Mouse (Mus musculus) CH12.LX (cell line): ENCODE measurements around the gene Pex19. TPM values are rescaled to one million over a fixed set of nuclear protein-coding genes. Genes with fewer than 3 reads are reported as not detected.

Source experiments
- DNase-seq: peaks from one replicate; pipeline ENCODE4 v3.0.0-alpha.2; 2013; ENCODE audit errors: extremely low read depth
- H3K27ac ChIP-seq: 2 replicates; pipeline ENCODE4 v1.5.1; 2012; ENCODE audit warnings: low read depth, mild to moderate bottlenecking, control low read depth, moderate library complexity; ENCODE audit not compliant: insufficient read depth
- H3K27me3 ChIP-seq: replicated peaks from 2 replicates; pipeline ENCODE3; 2012; ENCODE audit warnings: inconsistent platforms
- H3K36me3 ChIP-seq, 2 experiments: replicated peaks in 1 of 2; 2 replicates each; pipeline versions ENCODE3 to v1.6.1; 2012; ENCODE audit warnings: inconsistent platforms in 1 of 2, low read length in 1 of 2, mild to moderate bottlenecking in 1 of 2, mixed read lengths in 1 of 2, moderate library complexity in 1 of 2; ENCODE audit not compliant: control insufficient read depth in 1 of 2, insufficient read depth in 1 of 2
- H3K4me1 ChIP-seq, 2 experiments: 2 replicates each; pipeline ENCODE4 v1.6.1; 2012; ENCODE audit warnings: inconsistent platforms in 1 of 2, moderate library complexity in 1 of 2; ENCODE audit not compliant: insufficient read depth in 2 of 2, control insufficient read depth in 1 of 2
- H3K4me2 ChIP-seq: 2 replicates; pipeline ENCODE4 v1.6.1; 2012; ENCODE audit warnings: low read depth, mild to moderate bottlenecking, control low read depth; ENCODE audit not compliant: poor library complexity, insufficient read depth, severe bottlenecking
- H3K4me3 ChIP-seq, 3 experiments: fragments of 150-350 bp in 1 of 3; sonication (generic) in 1 of 3; replicated peaks in 1 of 3; 2 replicates each; pipeline versions ENCODE3 to v1.5.1; 2011 to 2012; ENCODE audit warnings: low read depth in 2 of 3, low read length in 2 of 3, mild to moderate bottlenecking in 2 of 3, moderate library complexity in 2 of 3, control low read depth in 1 of 3, improper control_type of control experiment in 1 of 3, inconsistent platforms in 1 of 3, mixed read lengths in 1 of 3; ENCODE audit not compliant: poor library complexity in 1 of 3
- H3K79me2 ChIP-seq: replicated peaks from 2 replicates; pipeline ENCODE4 v1.6.1; 2012; ENCODE audit warnings: mild to moderate bottlenecking, moderate library complexity; ENCODE audit not compliant: control insufficient read depth, poor library complexity, insufficient read depth, severe bottlenecking; ENCODE audit errors: extremely low read depth
- H3K9ac ChIP-seq: 2 replicates; pipeline ENCODE4 v1.6.1; 2012; ENCODE audit warnings: low read depth, mild to moderate bottlenecking, control low read depth, moderate library complexity; ENCODE audit not compliant: insufficient read depth
- H3K9me3 ChIP-seq: replicated peaks from 2 replicates; pipeline ENCODE3; 2012; ENCODE audit warnings: low read length, inconsistent platforms, mixed read lengths
- BHLHE40 ChIP-seq: IDR thresholded peaks from 2 replicates; pipeline ENCODE4 v1.6.1; 2011; ENCODE audit warnings: mild to moderate bottlenecking, low read depth, low read length, improper control_type of control experiment
- CHD2 ChIP-seq: IDR thresholded peaks from 2 replicates; pipeline ENCODE4 v1.6.1; 2011; ENCODE audit warnings: low read length, improper control_type of control experiment
- CTCF ChIP-seq, 2 experiments: IDR thresholded peaks in 1 of 2; conservative IDR thresholded peaks in 1 of 2; 2 replicates each; pipeline ENCODE4 v1.5.1; 2011 to 2012; ENCODE audit warnings: low read depth in 2 of 2, low read length in 2 of 2, improper control_type of control experiment in 1 of 2, inconsistent platforms in 1 of 2, mild to moderate bottlenecking in 1 of 2, moderate library complexity in 1 of 2
- E2F4 ChIP-seq: IDR thresholded peaks from 2 replicates; pipeline ENCODE4 v1.6.1; 2011; ENCODE audit warnings: low read depth, low read length, improper control_type of control experiment; ENCODE audit not compliant: insufficient replicate concordance
- ETS1 ChIP-seq: conservative IDR thresholded peaks from 2 replicates; pipeline ENCODE4 v1.6.1; 2012; ENCODE audit warnings: low read depth, mild to moderate bottlenecking, inconsistent platforms, low read length, improper control_type of control experiment, moderate library complexity
- JUN ChIP-seq: IDR thresholded peaks from 2 replicates; pipeline ENCODE4 v1.6.1; 2011; ENCODE audit warnings: low read depth, mild to moderate bottlenecking, low read length, improper control_type of control experiment, moderate library complexity; ENCODE audit not compliant: insufficient read depth
- JUND ChIP-seq: conservative IDR thresholded peaks from 2 replicates; pipeline ENCODE4 v1.6.1; 2011; ENCODE audit warnings: low read depth, low read length, improper control_type of control experiment
- MAFK ChIP-seq: IDR thresholded peaks from 2 replicates; pipeline ENCODE4 v1.6.1; 2011; ENCODE audit warnings: low read length, improper control_type of control experiment; ENCODE audit not compliant: insufficient replicate concordance
- MAX ChIP-seq: IDR thresholded peaks from 2 replicates; pipeline ENCODE4 v1.6.1; 2011; ENCODE audit warnings: low read length, improper control_type of control experiment
- MAZ ChIP-seq: IDR thresholded peaks from 2 replicates; pipeline ENCODE4 v1.6.1; 2012; ENCODE audit warnings: low read depth, mild to moderate bottlenecking, inconsistent platforms, low read length, improper control_type of control experiment, moderate library complexity
- MEF2A ChIP-seq: IDR thresholded peaks from 2 replicates; pipeline ENCODE4 v1.6.1; 2014; ENCODE audit warnings: low read depth, mild to moderate bottlenecking, inconsistent platforms, low read length, improper control_type of control experiment, borderline replicate concordance
- MXI1 ChIP-seq: IDR thresholded peaks from 2 replicates; pipeline ENCODE4 v1.6.1; 2011; ENCODE audit warnings: mild to moderate bottlenecking, low read depth, low read length, improper control_type of control experiment
- MYC ChIP-seq: IDR thresholded peaks from 2 replicates; pipeline ENCODE4 v1.6.1; 2011; ENCODE audit warnings: low read depth, mild to moderate bottlenecking, improper control_type of control experiment, low read length
- NELFE ChIP-seq: IDR thresholded peaks from 2 replicates; pipeline ENCODE4 v1.6.1; 2011; ENCODE audit warnings: low read depth, low read length, improper control_type of control experiment
- NRF1 ChIP-seq: IDR thresholded peaks from 2 replicates; pipeline ENCODE4 v1.6.1; 2014; ENCODE audit warnings: low read depth, mild to moderate bottlenecking, inconsistent platforms, low read length, improper control_type of control experiment, moderate library complexity
- POLR2AphosphoS2 ChIP-seq: IDR thresholded peaks from 2 replicates; pipeline ENCODE4 v1.6.1; 2011; ENCODE audit warnings: low read depth, low read length, improper control_type of control experiment
- SIN3A ChIP-seq: IDR thresholded peaks from 2 replicates; pipeline ENCODE4 v1.6.1; 2012; ENCODE audit warnings: low read length, improper control_type of control experiment, inconsistent platforms
- SMC3 ChIP-seq: IDR thresholded peaks from 2 replicates; pipeline ENCODE4 v1.6.1; 2011; ENCODE audit warnings: low read depth, low read length, improper control_type of control experiment
- UBTF ChIP-seq: IDR thresholded peaks from 2 replicates; pipeline ENCODE4 v1.6.1; 2012; ENCODE audit warnings: low read depth, mild to moderate bottlenecking, inconsistent platforms, low read length, improper control_type of control experiment, moderate library complexity
- USF1 ChIP-seq: IDR thresholded peaks from 2 replicates; pipeline ENCODE4 v1.6.1; 2014; ENCODE audit warnings: low read depth, mild to moderate bottlenecking, inconsistent platforms, low read length, improper control_type of control experiment
- ZC3H11A ChIP-seq: IDR thresholded peaks from 2 replicates; pipeline ENCODE4 v1.6.1; 2012; ENCODE audit warnings: low read depth, mild to moderate bottlenecking, inconsistent platforms, low read length, improper control_type of control experiment
- ZKSCAN1 ChIP-seq: IDR thresholded peaks from 2 replicates; pipeline ENCODE4 v1.6.1; 2012; ENCODE audit warnings: low read depth, inconsistent platforms, low read length, improper control_type of control experiment, borderline replicate concordance
- ZMIZ1 ChIP-seq: IDR thresholded peaks from 2 replicates; pipeline ENCODE4 v1.6.1; 2012; ENCODE audit warnings: low read depth, mild to moderate bottlenecking, inconsistent platforms, low read length, improper control_type of control experiment
- dilution Hi-C: fragments of 300-500 bp; cut with MboI; formaldehyde crosslinking; loops from 2 replicates; pipeline ENCODE4 v1.14.3; 2020; ENCODE audit warnings: low sequenced_read_pairs; ENCODE audit not compliant: extremely low pct_unique_long_range_greater_than_20kb, extremely low pct_ligation_motif_present
- in situ Hi-C: fragments of 300-500 bp; cut with MboI; formaldehyde crosslinking; loops from 3 replicates; pipeline ENCODE4 v1.14.3; 2019; ENCODE audit warnings: low sequenced_read_pairs, low pct_ligation_motif_present, low pct_unique_long_range_greater_than_20kb, mixed read lengths
- polyA plus RNA-seq: library from polyadenylated mRNA; unstranded; fragments of >175 nt; gene quantifications from 2 replicates; pipeline ENCODE4 v1.2.1, GENCODE M21; 2012; ENCODE audit warnings: low read depth; ENCODE audit not compliant: insufficient read length
- total RNA-seq, 2 experiments: library from RNA; depleted of rRNA; stranded (reverse); fragments of 300-350 nt in 1 of 2; fragments of >200 nt in 1 of 2; gene quantifications; 2 replicates each; pipeline ENCODE4 v1.2.3; 2012 to 2014

The Pex19 gene
- total and polyA plus RNA-seq, 3 experiments = 43.5 to 58.2 (median 53.6) TPM

- DNase-seq = no peak
- TF ChIP-seq POLR2AphosphoS2 (no peak), MAX (no peak), MEF2A (no peak), JUN (no peak), NELFE (no peak), E2F4 (no peak), ZKSCAN1 (no peak), MAFK (no peak), UBTF (no peak), SIN3A (no peak), ZMIZ1 (no peak), CTCF (conservative IDR thresholded peaks at IDR 0.05 in 1 of 2, IDR thresholded peaks at IDR 0.05 in 1 of 2; ENCODE audit: low read depth in 2 of 2, low read length in 2 of 2) (no peak), MYC (no peak), JUND (no peak), SMC3 (no peak), MXI1 (no peak)
- dilution Hi-C loops = no loop called here
- in situ Hi-C loops = no loop called here
- no peaks in the 10 kb centered on the region for H3K9me3 ChIP-seq
- H3K4me1 ChIP-seq = no peaks in the 10 kb centered on the region
- H3K9ac ChIP-seq = no peak overlapping the region
- H3K79me2 ChIP-seq = no peaks in the 10 kb centered on the region
- H3K4me3 ChIP-seq = no peak overlapping the region
- H3K4me2 ChIP-seq = no peak overlapping the region
- H3K27me3 ChIP-seq = no peaks in the 10 kb centered on the region
- peaks cover 44 to 86% of the 10 kb centered on the region in 2 experiments for H3K36me3 ChIP-seq
- H3K27ac ChIP-seq = no peak overlapping the region
These were observed 55.2 kb downstream of the Pex19 start for GRCm38 (mm10) chr1:172181777-172182176.

GRCm38 (mm10) chr1:172183056-172183455, 56.5 kb downstream of the Pex19 start:
- Histone ChIP-seq H3K9ac (no peak overlapping the region), H3K4me1 (no peaks in the 10 kb centered on the region), H3K4me3 (no peak overlapping the region), H3K79me2 (no peaks in the 10 kb centered on the region), H3K9me3 (no peaks in the 10 kb centered on the region), H3K4me2 (no peak overlapping the region), H3K27ac (no peak overlapping the region), H3K27me3 (no peaks in the 10 kb centered on the region), H3K36me3 (peaks cover 49 to 87% of the 10 kb centered on the region in 2 experiments)
- TF ChIP-seq E2F4 (no peak), ZMIZ1 (no peak), NRF1 (no peak), CHD2 (no peak), ZC3H11A (no peak), MAZ (no peak), USF1 (no peak), MAX (no peak), ETS1 (no peak), MAFK (no peak), BHLHE40 (no peak)
- dilution Hi-C loops (no loop called here), in situ Hi-C loops (no loop called here)
- DNase-seq = no peak
